Mouse (Mus musculus): ENCODE measurements around the gene Gtse1. TPM values are rescaled to one million over a fixed set of nuclear protein-coding genes. Genes with fewer than 3 reads are reported as not detected.

Gene Gtse1
- total RNA-seq, 4 experiments from 2014 or later: 0.22 to 0.86 (median 0.49) TPM

- peak; percentile 58 to 79 for DNase-seq (ENCODE audit: low spot score in 2 of 2)
Measured at GRCm38 (mm10) chr15:85867696-85868095, 8.2 kb downstream of the Gtse1 start.

GRCm38 (mm10) chr15:85877336-85877735, 17.8 kb downstream of the Gtse1 start:
- no peak for DNase-seq (ENCODE audit: low spot score in 2 of 2)

DNA sequence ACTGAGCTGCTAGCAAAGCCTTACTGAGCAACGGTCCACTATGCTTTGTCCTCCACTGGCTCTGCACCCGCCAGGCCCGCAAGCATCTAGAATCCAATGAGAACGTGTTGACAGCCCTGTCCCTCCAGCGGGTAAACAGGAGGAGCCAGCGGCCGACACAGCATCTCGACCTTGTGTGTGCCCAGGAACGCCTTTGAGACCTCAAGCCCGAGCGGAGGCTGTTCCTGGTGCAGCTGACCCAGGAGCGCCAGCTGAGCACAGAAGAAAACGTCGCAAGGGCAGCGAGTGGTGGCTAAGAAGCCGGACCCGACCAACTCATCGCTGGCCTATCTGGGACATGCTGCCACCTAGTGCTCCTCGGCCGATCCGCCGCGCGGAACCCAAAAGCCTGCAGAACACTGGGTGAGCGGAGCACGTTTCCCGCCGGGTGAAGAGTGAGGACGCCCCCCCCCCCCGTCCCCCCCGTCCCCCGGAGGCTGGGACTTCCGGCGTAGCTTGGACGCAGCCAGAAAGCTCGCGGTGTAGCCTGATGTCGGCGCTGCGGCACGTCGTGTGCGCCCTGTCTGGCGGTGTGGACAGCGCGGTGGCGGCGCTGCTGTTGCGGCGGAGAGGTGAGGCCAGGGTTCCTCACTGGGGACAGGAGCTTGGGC, 19.4 kb downstream of the Gtse1 start, which contains the start of gene Trmu:
TSS of gene Trmu (plus strand) at position 465 of the 650 bp plus-strand sequence.
- DNase-seq (ENCODE audit: low spot score in 2 of 2): peak; percentile 87 to 94

DNA sequence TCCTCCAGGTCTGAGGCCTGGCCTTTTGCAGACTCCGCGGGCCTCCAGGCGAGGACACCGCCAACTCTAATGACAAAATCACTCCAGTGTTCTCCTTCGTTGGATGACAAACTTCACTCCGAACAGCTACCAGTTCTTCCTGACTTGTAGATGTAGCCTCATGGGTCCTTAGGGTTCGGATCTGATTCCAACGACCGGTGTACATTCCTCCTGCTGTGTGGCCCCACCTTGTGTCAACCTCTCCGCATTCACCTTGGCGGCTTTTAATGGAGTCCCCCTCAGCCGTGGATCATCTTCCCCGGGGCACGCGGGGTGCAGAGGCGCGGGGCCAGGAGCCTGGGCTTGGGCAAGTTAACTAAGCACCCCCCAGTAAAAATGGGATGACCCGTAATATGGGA, 20.0 kb downstream of the Gtse1 start:
- DNase-seq (ENCODE audit: low spot score in 2 of 2): no peak

- DNase-seq (ENCODE audit: low spot score in 2 of 2): no peak
Measured at GRCm38 (mm10) chr15:85885606-85886005, 26.1 kb downstream of the Gtse1 start.

GRCm38 (mm10) chr15:85889235-85889634, 29.7 kb downstream of the Gtse1 start:
- no peak for DNase-seq (ENCODE audit: low spot score in 2 of 2)

DNA sequence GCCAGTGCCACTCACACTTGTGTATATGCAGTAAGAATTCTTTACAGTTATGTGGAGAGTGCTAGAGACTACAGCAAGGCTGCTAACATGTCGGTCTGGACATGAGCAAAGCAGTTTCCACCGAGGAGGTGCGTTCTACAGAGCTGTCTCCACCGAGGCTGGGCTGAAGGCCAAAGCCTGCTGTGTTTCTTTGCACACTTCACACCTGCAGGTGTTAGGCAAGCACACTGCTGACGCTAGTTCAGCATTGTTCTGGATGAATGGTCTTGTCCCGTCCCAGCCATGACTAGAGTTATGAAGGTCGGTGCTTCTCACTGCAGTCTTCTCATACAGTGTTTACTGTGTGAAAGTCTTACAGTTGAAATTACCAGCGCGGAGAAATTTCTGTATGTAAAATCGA, 32.4 kb downstream of the Gtse1 start:
- DNase-seq (ENCODE audit: low spot score in 2 of 2): no peak

DNA sequence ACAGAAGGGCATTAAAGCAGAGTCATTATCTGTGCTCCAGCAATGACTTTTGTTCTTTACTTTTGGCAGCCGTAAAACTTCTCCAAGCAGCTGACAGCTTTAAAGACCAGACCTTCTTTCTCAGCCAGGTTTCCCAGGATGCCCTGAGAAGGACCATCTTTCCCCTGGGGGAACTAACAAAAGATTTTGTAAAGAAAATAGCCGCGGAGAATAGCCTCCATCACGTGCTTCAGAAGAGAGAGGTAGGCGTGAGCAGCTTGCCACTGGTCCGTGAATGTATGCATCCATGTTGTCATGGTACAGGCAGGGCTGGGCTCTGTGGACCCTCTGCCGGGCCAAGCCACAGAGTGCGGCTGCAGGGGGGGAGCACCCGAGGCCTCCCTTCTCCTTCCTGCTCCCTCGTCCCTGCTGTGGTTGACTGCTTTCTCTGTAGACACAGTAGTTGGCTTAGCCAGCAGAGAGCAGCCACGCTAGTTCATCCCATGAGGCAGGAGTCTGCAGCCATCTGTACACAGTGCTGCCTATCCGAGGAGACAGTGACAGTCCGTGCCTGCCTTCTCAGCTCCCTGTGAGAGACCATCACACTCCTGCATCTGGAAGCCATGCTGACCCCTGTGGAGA, 33.1 kb downstream of the Gtse1 start:
- no peak for DNase-seq (ENCODE audit: low spot score in 2 of 2)

DNA sequence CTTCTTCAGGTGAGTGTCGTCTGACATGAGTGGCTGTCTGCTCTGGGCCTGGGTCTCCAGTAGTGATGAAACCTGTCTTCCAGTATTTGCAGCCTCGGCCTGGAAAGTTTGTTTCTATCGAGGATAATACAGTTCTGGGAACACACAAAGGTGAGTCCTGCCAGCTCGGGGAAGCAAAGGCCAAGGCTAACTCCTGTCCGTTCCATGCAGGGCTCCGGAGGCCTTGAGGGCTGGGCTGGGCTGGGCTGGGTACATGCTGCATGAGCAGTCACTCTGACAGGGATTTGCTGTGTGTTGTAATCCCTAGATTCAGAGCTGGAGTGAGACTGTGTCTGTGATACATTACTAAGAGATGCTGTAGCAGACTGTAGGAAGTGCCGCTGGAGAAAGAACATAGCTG, 34.3 kb downstream of the Gtse1 start:
- no peak for DNase-seq (ENCODE audit: low spot score in 2 of 2)

- peak; percentile 51 to 79 for DNase-seq (ENCODE audit: low spot score in 2 of 2)
Measured at GRCm38 (mm10) chr15:85896284-85896683, 36.7 kb downstream of the Gtse1 start.

GRCm38 (mm10) chr15:85897113-85897512, 37.6 kb downstream of the Gtse1 start:
- no peak for DNase-seq (ENCODE audit: low spot score in 2 of 2)

DNA sequence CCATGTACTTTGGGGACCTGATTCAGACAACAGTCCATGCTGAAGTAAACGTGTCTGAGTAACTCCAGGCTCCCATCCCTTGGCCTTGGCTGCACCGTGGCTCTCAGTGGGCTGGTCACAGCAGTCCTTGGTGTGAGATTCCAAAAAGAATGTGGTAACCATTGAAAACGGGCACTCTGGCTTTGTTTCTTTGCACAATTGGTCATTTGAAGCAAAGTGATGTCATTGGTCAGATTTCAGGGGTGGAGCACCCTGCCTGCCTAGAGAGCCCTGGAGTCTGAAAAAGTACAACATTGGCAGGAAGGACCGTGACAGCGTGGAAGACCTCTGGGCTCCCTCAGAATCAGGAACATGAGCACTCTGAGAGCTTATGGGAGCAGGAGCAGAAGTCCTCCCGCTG, 39.9 kb downstream of the Gtse1 start:
- no peak for DNase-seq (ENCODE audit: low spot score in 2 of 2)

GRCm38 (mm10) chr15:85900318-85900717, 40.8 kb downstream of the Gtse1 start:
- no peak for DNase-seq (ENCODE audit: low spot score in 2 of 2)

DNA sequence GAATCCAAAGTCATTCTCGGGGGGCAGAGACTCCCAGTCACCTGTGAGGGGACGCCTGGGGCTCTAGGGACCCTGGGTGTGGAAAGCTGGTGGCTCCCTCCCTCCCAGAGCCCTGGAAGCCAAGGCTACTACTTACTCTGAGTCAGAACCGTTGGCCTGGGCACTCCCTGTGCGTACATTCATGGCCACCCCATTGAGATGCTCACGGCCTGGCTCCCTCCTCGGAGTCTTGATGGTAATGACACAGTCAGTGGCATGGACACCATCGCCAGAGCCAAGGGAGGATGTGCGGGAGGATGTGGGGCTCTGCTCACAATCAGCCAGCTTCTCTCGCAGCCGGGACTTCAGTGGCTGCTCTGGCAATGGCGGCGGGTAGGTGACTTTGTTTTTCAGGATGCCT, 41.3 kb downstream of the Gtse1 start:
- no peak for DNase-seq (ENCODE audit: low spot score in 2 of 2)

DNA sequence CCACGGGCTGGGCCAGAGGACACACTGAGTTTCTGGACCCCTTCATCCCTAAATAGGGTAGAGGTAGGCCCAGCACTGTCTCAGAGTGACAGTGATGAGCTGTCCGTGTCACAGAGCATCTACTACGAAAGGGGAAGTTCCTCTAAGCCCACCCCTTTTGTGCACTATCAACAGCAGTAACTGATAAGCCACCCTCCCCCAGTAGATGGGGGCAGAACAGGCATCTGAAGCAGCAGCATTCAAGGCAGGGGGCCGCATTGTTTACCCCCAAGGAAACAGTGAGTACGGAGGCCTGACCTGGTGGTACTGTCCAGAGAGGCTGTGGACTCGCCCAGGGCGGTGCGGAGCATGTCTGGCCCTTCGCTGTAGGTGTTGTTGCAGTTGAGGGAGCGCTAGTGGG, 43.0 kb downstream of the Gtse1 start:
- DNase-seq (ENCODE audit: low spot score in 2 of 2): no peak

- DNase-seq (ENCODE audit: low spot score in 2 of 2): no peak
Measured at GRCm38 (mm10) chr15:85903826-85904225, 44.3 kb downstream of the Gtse1 start.

DNA sequence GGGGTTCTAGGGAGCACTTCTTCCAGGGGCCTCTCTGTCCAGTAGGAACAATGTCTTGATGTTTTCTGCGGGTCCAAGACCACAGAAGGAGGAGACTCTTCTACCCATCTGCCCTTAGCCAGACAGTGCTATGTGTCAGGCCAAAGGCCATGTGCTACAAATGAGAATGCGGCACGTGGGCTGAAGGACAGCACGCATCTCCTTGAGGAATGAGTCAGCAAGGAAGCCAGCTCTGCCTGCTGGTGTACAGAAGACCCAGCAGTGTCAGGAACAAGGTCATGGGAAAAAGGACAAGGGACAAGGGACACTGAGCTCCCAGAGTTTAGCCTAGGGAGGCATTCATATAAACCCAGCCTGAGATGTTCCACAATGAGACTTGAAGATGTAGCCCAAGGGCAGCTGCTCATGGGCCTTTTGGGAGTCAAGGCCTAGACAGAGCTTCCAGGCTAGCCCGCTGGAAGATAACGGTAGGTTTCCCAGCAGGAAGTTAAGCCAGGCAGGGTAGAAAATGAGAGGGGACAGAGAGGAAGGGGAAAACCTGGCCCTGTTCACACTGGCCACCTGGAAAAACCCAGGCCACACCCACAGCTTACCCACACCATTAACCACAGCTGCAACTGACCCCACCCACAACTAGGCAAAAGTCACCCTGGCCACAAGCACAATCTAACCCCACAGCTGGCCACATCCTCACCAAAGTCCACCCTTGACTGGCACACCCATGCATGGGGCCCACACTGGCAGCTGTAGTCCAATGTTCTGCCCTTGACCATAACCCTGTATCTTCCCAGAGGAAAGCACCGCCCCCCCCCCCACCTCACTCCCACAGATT, 49.3 kb downstream of the Gtse1 start:
- DNase-seq (ENCODE audit: low spot score in 2 of 2): no peak

DNA sequence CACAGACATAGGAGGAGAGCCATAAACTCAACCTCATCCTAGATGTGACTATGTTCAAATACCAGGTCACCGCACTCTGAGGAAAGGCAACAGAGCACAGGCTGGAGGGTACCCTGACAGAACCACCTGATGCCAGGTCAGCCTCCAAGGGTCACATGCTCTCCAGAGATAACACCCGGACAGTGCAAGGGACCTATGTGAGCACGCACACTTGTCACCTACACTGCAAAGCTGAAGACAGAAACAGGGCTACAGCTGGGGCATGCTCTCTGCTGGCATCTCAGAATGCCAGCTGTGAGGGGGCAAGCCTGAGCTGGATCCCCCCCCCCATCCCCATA, 49.9 kb downstream of the Gtse1 start:
- no peak for DNase-seq (ENCODE audit: low spot score in 2 of 2)

- no peak for DNase-seq (ENCODE audit: low spot score in 2 of 2)
Measured at GRCm38 (mm10) chr15:85909931-85910330, 50.4 kb downstream of the Gtse1 start.

GRCm38 (mm10) chr15:85913605-85914004, 54.1 kb downstream of the Gtse1 start:
- DNase-seq (ENCODE audit: low spot score in 2 of 2): no peak

- DNase-seq (ENCODE audit: low spot score in 2 of 2): no peak
Measured at GRCm38 (mm10) chr15:85919191-85919891, 59.8 kb downstream of the Gtse1 start.

DNA sequence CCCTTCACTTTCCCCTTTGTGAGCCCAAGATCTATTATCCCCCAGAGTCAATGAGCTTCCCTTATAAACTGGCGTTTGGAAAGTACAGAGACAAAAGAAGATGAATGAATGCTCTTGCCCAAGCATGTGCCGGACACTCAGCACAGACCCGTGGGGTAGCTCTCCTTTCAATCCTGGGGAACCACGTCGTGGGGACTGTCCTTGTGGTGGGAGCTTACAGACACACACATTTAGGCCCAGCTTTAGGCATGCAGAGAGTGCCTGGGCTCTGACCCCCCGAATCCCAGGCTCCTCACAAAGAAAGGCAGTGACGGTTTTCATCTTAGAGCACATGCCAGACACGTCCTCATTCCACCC, 60.3 kb downstream of the Gtse1 start:
- no peak for DNase-seq (ENCODE audit: low spot score in 2 of 2)

All from layer of hippocampus, adult 8-10 months (tissue).